Mouse (Mus musculus) cerebellum, postnatal 14 days (tissue): ENCODE data around the gene Ptpru.
A peak's percentile ranks its signal among the peaks of the same experiment; 100 is the strongest.

Source experiments
- DNase-seq, 2 experiments: peaks; one replicate each; pipeline ENCODE4 v3.0.0; 2021; ENCODE audit warnings: mixed read lengths in 2 of 2

Ptpru gene

GRCm38 (mm10) chr4:131778616-131779275, 59.3 kb downstream of the Ptpru start:
- peak; percentile 30 to 70 for DNase-seq

- DNase-seq, result peak; percentile 79 to 81
Measured at GRCm38 (mm10) chr4:131771384-131771783, 66.7 kb downstream of the Ptpru start.

GRCm38 (mm10) chr4:131763911-131764310, 74.2 kb downstream of the Ptpru start:
- no peak for DNase-seq

GRCm38 (mm10) chr4:131763479-131763878, 74.6 kb downstream of the Ptpru start:
- peak in 1 of 2 experiments; percentile 49 for DNase-seq

GRCm38 (mm10) chr4:131762211-131762784, 75.8 kb downstream of the Ptpru start:
- DNase-seq, result no peak

GRCm38 (mm10) chr4:131752204-131752837, 85.8 kb downstream of the Ptpru start:
- peak; percentile 31 to 49 for DNase-seq

GRCm38 (mm10) chr4:131751561-131751960, 86.5 kb downstream of the Ptpru start:
- DNase-seq, result no peak

GRCm38 (mm10) chr4:131749802-131750201, 88.3 kb downstream of the Ptpru start:
- DNase-seq, result no peak

GRCm38 (mm10) chr4:131744685-131745043, 93.4 kb downstream of the Ptpru start:
- DNase-seq, result no peak

- no peak for DNase-seq
Measured at GRCm38 (mm10) chr4:131743831-131744684, 94.0 kb downstream of the Ptpru start.

- no peak for DNase-seq
Measured at GRCm38 (mm10) chr4:131743031-131743430, 95.1 kb downstream of the Ptpru start.

GRCm38 (mm10) chr4:131740621-131741020, 97.5 kb downstream of the Ptpru start:
- no peak for DNase-seq

- no peak for DNase-seq
Measured at GRCm38 (mm10) chr4:131728628-131729027, 109.5 kb downstream of the Ptpru start.

GRCm38 (mm10) chr4:131723415-131724080, 114.5 kb downstream of the Ptpru start:
- peak; percentile 83 to 90 for DNase-seq

- peak; percentile 73 to 84 for DNase-seq
Measured at GRCm38 (mm10) chr4:131722121-131722841, 115.8 kb downstream of the Ptpru start.

GRCm38 (mm10) chr4:131719151-131719550, 118.9 kb downstream of the Ptpru start:
- DNase-seq, result peak; percentile 57 to 76
